Mouse (Mus musculus): ENCODE measurements at regions not wholly inside any gene's neighbourhood (a gene's known extent, or its start where the extent isn't known, plus 50 kb on each side); places are given as distances from the start of the nearest gene placed in this dataset.

DNA sequence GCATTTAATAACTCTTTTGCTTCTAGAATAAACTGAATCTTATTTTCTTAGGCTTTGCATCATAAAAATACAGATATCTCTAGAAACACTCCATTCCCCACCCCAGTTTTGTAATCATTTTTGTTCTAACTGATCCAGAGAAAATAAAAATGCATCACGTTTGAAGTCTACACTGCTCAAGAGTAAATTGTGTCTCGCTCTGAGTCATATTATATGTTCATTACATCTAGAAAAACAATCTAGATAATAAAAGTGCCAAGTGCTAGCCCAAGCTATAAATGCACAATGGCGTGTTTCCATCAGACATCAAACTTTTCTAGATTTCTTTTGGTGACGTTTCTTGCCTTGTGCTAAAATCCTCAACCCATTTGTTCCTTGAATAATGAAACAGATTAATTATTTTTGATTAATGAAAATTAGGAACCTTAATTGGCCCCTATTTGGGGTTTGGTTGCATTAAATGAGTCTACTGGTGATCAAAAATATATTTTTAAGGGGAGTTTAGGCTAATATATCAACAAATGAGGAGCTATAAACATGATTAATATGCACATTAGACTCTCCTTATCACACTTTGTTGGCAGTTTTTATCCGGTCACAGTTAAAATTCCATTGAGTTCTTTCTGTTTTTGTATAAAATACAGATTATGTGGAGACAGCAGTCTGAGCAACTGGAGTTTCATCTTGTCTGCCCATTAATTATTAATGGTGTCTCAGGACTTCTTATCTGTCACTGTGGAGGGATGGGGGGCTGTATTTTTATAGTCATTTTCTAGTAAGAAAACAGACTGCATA, 206.0 kb downstream of the Tbx18 start:
- Histone ChIP-seq H3K9ac (ENCODE audit: insufficient read depth, low read depth, low read length, poor library complexity, severe bottlenecking) (no peak overlapping the region), H3K9me3 (ENCODE audit: control insufficient read depth, insufficient read depth, low read depth, low read length) (no peaks in the 10 kb centered on the region), H3K36me3 (ENCODE audit: control insufficient read depth, insufficient read depth, low read length, poor library complexity, severe bottlenecking) (no peaks in the 10 kb centered on the region), H3K4me3 (ENCODE audit: insufficient read depth in 1 of 2, low read depth in 1 of 2, low read length in 2 of 2, poor library complexity in 1 of 2, severe bottlenecking in 1 of 2) (no peak overlapping the region), H3K27ac (ENCODE audit: insufficient read depth, low read depth, low read length, poor library complexity, severe bottlenecking) (no peak overlapping the region), H3K4me1 (ENCODE audit: control insufficient read depth in 2 of 2, insufficient read depth in 2 of 2, low read length in 2 of 2, poor library complexity in 1 of 2) (no peaks in the 10 kb centered on the region)
- TF ChIP-seq HCFC1 (IDR thresholded peaks at IDR 0.05; ENCODE audit: borderline replicate concordance, insufficient read depth, low read length) (no peak), ZC3H11A (IDR thresholded peaks at IDR 0.05; ENCODE audit: borderline replicate concordance, low read depth, low read length) (no peak), ZNF384 (IDR thresholded peaks at IDR 0.05; ENCODE audit: low read depth, low read length) (no peak), MAFK (IDR thresholded peaks at IDR 0.05; ENCODE audit: insufficient read depth, low read depth, low read length) (no peak), CHD2 (IDR thresholded peaks at IDR 0.05; ENCODE audit: low read depth, low read length) (no peak)
- in situ Hi-C loops (cut with MboI; ENCODE audit: low sequenced_read_pairs in 2 of 2, unreplicated experiment in 2 of 2) = no loop called here
- DNase-seq (ENCODE audit: low read depth, low spot score) = no peak

DNA sequence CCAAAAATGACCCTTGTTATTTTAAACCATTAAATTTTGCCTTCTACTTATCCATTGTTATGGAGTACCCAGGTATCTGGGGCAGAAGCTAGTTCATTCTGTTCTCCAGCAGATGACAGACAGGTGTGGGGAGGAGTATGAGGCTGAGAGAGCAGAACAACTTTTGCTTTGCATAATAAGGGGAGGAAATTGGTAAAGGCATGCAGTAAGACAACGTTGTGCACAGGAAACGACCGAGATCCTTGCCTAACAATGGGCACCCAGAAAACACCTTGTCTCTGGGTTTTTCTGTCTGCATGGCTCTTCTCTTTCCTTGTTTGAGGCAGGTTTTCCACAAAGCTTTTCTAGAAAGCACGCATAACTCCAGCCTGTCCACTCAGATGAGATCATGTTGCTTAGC, 220.4 kb downstream of the Tbx18 start:
- no peaks in the 10 kb centered on the region for H3K4me1 ChIP-seq (ENCODE audit: control insufficient read depth in 2 of 2, insufficient read depth in 2 of 2, low read length in 2 of 2, poor library complexity in 1 of 2)
- H3K4me3 ChIP-seq (ENCODE audit: insufficient read depth in 1 of 2, low read depth in 1 of 2, low read length in 2 of 2, poor library complexity in 1 of 2, severe bottlenecking in 1 of 2) = no peak overlapping the region
- no peak overlapping the region for H3K9ac ChIP-seq (ENCODE audit: insufficient read depth, low read depth, low read length, poor library complexity, severe bottlenecking)
- H3K36me3 ChIP-seq (ENCODE audit: control insufficient read depth, insufficient read depth, low read length, poor library complexity, severe bottlenecking) = no peaks in the 10 kb centered on the region
- no peaks in the 10 kb centered on the region for H3K9me3 ChIP-seq (ENCODE audit: control insufficient read depth, insufficient read depth, low read depth, low read length)
- TF ChIP-seq ZC3H11A (IDR thresholded peaks at IDR 0.05; ENCODE audit: borderline replicate concordance, low read depth, low read length) = no peak
- TF ChIP-seq MAFK (IDR thresholded peaks at IDR 0.05; ENCODE audit: insufficient read depth, low read depth, low read length) = no peak
- TF ChIP-seq ZNF384 (IDR thresholded peaks at IDR 0.05; ENCODE audit: low read depth, low read length) = no peak
- no peak for TF ChIP-seq CHD2 (IDR thresholded peaks at IDR 0.05; ENCODE audit: low read depth, low read length)
- TF ChIP-seq HCFC1 (IDR thresholded peaks at IDR 0.05; ENCODE audit: borderline replicate concordance, insufficient read depth, low read length) = no peak
- no peak for DNase-seq (ENCODE audit: low read depth, low spot score)
- in situ Hi-C loops (cut with MboI; ENCODE audit: low sequenced_read_pairs in 2 of 2, unreplicated experiment in 2 of 2) = no loop called here
- no peak overlapping the region for H3K27ac ChIP-seq (ENCODE audit: insufficient read depth, low read depth, low read length, poor library complexity, severe bottlenecking)

DNA sequence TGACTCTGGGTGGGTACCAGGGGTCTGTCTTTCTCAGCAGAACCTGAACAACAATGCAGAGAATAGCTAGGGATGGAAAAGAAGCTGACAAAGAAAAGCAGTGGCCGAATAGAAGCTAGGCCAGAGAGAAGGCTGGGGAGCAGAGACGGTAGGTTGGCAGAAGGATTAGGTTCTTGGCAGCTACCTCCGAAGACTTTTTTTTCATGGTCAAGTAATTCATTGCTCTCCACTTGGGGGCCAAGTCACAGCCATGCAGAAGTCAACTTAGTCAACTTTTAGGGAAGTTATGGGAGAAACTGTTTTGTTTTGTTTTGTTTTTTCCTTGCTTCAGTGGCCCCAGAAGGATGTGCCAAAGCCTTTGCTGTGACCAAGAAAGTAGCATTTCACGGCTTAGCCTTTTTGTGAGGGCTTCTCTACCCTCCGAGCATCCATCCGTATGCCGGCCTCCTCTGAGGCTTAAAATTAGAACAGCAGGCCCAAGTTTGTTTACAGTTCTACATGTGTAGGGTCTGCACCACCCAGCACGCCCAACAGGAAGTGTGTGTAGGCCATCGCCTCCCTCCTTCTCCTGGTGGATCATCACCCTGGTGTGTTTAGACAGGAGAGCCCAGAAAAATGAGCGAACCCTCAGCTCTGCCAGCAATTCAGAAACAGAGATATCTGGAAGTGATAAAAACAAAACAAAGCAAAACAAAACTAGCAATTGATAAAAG, 226.2 kb downstream of the Tbx18 start:
- Histone ChIP-seq H3K4me1 (ENCODE audit: control insufficient read depth in 2 of 2, insufficient read depth in 2 of 2, low read length in 2 of 2, poor library complexity in 1 of 2) (no peaks in the 10 kb centered on the region), H3K27ac (ENCODE audit: insufficient read depth, low read depth, low read length, poor library complexity, severe bottlenecking) (no peak overlapping the region), H3K36me3 (ENCODE audit: control insufficient read depth, insufficient read depth, low read length, poor library complexity, severe bottlenecking) (no peaks in the 10 kb centered on the region), H3K4me3 (ENCODE audit: insufficient read depth in 1 of 2, low read depth in 1 of 2, low read length in 2 of 2, poor library complexity in 1 of 2, severe bottlenecking in 1 of 2) (no peak overlapping the region), H3K9me3 (ENCODE audit: control insufficient read depth, insufficient read depth, low read depth, low read length) (no peaks in the 10 kb centered on the region), H3K9ac (ENCODE audit: insufficient read depth, low read depth, low read length, poor library complexity, severe bottlenecking) (no peak overlapping the region)
- TF ChIP-seq ZC3H11A (IDR thresholded peaks at IDR 0.05; ENCODE audit: borderline replicate concordance, low read depth, low read length) (no peak), ZNF384 (IDR thresholded peaks at IDR 0.05; ENCODE audit: low read depth, low read length) (no peak), MAFK (IDR thresholded peaks at IDR 0.05; ENCODE audit: insufficient read depth, low read depth, low read length) (no peak), CHD2 (IDR thresholded peaks at IDR 0.05; ENCODE audit: low read depth, low read length) (no peak), HCFC1 (IDR thresholded peaks at IDR 0.05; ENCODE audit: borderline replicate concordance, insufficient read depth, low read length) (no peak)
- DNase-seq (ENCODE audit: low read depth, low spot score) = no peak
- in situ Hi-C loops (cut with MboI; ENCODE audit: low sequenced_read_pairs in 2 of 2, unreplicated experiment in 2 of 2) = no loop called here

DNA sequence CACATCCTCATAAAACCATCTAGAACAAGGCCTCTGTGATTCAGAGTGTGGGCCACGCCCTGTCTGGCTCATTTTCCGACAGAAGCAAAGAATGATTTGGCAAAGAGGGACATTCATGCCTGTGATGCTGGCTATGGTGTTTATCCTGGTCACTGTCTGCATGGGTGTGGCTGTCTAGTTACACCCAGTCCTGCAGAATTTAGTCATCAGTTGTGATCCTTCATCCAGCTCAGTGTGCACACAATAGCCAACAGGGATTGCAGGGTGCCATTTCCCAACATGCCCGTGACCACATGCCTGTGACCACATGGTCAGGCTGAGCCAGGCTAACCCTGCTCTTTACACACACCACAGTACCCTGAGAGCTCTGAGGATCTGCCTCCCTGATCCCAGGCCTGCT, 208.8 kb upstream of the Cep162 start:
- H3K27ac ChIP-seq (ENCODE audit: insufficient read depth, low read depth, low read length, poor library complexity, severe bottlenecking) = no peak overlapping the region
- no peak for DNase-seq (ENCODE audit: low read depth, low spot score)
- no peaks in the 10 kb centered on the region for H3K36me3 ChIP-seq (ENCODE audit: control insufficient read depth, insufficient read depth, low read length, poor library complexity, severe bottlenecking)
- no peak overlapping the region for H3K9ac ChIP-seq (ENCODE audit: insufficient read depth, low read depth, low read length, poor library complexity, severe bottlenecking)
- TF ChIP-seq HCFC1 (IDR thresholded peaks at IDR 0.05; ENCODE audit: borderline replicate concordance, insufficient read depth, low read length) = no peak
- TF ChIP-seq CHD2 (IDR thresholded peaks at IDR 0.05; ENCODE audit: low read depth, low read length) = no peak
- TF ChIP-seq ZC3H11A (IDR thresholded peaks at IDR 0.05; ENCODE audit: borderline replicate concordance, low read depth, low read length) = no peak
- TF ChIP-seq ZNF384 (IDR thresholded peaks at IDR 0.05; ENCODE audit: low read depth, low read length) = no peak
- TF ChIP-seq MAFK (IDR thresholded peaks at IDR 0.05; ENCODE audit: insufficient read depth, low read depth, low read length) = no peak
- H3K4me1 ChIP-seq (ENCODE audit: control insufficient read depth in 2 of 2, insufficient read depth in 2 of 2, low read length in 2 of 2, poor library complexity in 1 of 2) = no peaks in the 10 kb centered on the region
- H3K4me3 ChIP-seq (ENCODE audit: insufficient read depth in 1 of 2, low read depth in 1 of 2, low read length in 2 of 2, poor library complexity in 1 of 2, severe bottlenecking in 1 of 2) = no peak overlapping the region
- no peaks in the 10 kb centered on the region for H3K9me3 ChIP-seq (ENCODE audit: control insufficient read depth, insufficient read depth, low read depth, low read length)
- in situ Hi-C loops (cut with MboI; ENCODE audit: low sequenced_read_pairs in 2 of 2, unreplicated experiment in 2 of 2) = no loop called here
